Mouse (Mus musculus): ENCODE measurements around the gene Gm11634.
"Not testable (repeated sequence)": the region's sequence is repeated elsewhere in the genome, so short reads cannot be mapped to it uniquely, and the experiment has no call there.

Gm11634 gene

GRCm38 (mm10) chr11:101599156-101599555 is at the start of gene Gm11634:
TSS of gene Gm11634 (minus strand) at chr11:101599256.
- no peak for DNase-seq (ENCODE audit: low read depth, low spot score)

DNA sequence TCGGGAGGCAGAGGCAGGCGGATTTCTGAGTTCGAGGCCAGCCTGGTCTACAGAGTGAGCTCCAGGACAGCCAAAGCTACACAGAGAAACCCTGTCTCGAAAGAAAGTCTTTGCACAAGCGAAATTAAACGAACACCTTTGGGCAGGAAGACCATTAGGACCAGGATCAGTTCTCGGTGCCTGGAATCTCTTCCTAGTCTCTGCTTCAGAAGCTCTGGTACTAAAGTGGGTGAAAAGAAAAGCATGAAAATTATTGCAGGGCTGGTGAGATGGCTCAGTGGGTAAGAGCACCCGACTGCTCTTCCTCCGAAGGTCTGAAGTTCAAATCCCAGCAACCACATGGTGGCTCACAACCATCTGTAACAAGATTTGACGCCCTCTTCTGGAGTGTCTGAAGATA is 48.0 kb upstream of the Gm11634 start:
- not testable (repeated sequence) for DNase-seq (ENCODE audit: low read depth, low spot score)

DNA sequence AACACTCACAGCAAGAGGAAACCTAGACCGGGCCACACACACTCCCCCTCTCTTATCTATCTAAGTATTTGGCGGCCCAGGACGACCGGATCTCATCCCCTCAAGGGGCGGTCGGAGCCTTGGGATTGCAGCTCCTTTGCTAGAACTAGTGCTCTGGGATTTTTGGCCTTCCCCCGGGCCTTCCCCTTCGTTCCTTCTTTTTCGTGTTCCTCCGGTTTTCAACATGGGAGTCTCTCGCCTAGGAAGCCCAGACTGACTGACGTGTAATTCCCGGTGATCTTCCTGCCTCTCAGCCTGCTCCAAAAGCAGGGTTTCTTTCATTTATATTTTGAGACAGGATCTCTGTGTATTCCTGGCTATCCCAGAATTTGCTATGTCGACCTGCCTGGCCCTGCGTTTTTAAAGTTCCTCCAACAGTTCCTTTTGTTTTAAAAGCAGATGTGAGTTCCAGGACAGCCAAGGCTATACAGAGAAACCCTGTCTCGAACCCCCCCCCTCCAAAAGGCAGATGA is 47.3 kb upstream of the Gm11634 start:
- DNase-seq (ENCODE audit: low read depth, low spot score) = not testable (repeated sequence)

GRCm38 (mm10) chr11:101645411-101646282 is 46.6 kb upstream of the Gm11634 start:
- peak; percentile 71 for DNase-seq (ENCODE audit: low read depth, low spot score)

DNA sequence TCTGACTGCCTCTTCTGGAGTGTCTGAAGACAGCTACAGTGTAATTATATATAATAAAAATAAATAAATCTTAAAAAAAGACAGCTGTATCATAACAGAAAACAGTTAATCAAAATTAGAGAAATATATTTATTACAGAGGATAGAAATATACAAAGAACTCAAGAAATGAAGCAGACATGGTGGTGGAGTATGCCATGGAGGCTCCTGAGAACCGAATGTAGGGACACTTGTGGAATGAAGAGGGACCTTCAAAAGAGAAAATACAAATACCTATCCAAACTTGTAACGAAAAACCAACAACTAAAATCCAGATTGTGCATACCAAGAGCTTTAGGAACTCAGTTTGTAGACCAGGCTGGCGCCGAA is 46.0 kb upstream of the Gm11634 start:
- DNase-seq (ENCODE audit: low read depth, low spot score) = not testable (repeated sequence)

DNA sequence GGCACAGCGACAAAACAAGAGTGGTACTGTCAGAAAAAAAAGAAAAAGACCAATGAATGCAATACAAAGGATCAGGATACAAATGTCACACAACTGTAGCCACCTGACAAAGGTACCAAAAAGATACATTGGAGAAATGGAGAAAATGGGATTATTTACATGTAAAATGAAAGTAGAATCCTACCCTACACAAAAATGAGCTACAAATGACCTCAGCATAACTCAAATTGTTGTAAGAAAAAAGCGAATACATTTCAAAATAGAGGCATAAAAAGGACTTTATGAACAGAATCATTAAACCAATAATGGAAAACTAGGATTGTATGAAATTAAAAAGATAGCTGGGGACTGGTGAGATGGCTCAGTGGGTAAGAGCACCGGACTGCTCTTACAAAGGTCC is 45.5 kb upstream of the Gm11634 start:
- DNase-seq (ENCODE audit: low read depth, low spot score) = no peak

GRCm38 (mm10) chr11:101642931-101643330 is 43.9 kb upstream of the Gm11634 start:
- DNase-seq (ENCODE audit: low read depth, low spot score) = no peak

GRCm38 (mm10) chr11:101641710-101642642 is 42.9 kb upstream of the Gm11634 start:
- peak; percentile 88 for DNase-seq (ENCODE audit: low read depth, low spot score)

GRCm38 (mm10) chr11:101640857-101641709 is 42.0 kb upstream of the Gm11634 start:
- DNase-seq (ENCODE audit: low read depth, low spot score) = peak; percentile 91

DNA sequence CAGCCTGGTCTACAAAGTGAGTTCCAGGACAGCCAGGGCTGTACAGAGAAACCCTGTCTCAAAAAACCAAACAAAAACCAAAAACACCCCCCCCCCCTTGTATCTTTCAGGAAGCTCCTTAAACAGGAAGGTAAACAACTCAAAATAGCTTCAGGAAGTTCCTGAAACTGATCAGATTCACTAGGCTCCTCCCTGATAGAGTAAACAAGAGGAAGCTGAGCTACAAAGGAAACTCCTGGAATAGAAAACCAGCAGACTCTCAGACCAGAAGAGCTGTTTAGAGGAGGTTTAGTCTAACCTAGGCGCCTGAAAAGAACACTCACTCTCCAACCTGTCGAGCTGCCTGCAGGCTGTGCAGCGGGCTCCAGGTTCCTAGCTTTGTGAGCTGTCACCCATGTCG is 40.7 kb upstream of the Gm11634 start:
- DNase-seq (ENCODE audit: low read depth, low spot score) = no peak

GRCm38 (mm10) chr11:101635660-101636059 is 36.6 kb upstream of the Gm11634 start:
- no peak for DNase-seq (ENCODE audit: low read depth, low spot score)

DNA sequence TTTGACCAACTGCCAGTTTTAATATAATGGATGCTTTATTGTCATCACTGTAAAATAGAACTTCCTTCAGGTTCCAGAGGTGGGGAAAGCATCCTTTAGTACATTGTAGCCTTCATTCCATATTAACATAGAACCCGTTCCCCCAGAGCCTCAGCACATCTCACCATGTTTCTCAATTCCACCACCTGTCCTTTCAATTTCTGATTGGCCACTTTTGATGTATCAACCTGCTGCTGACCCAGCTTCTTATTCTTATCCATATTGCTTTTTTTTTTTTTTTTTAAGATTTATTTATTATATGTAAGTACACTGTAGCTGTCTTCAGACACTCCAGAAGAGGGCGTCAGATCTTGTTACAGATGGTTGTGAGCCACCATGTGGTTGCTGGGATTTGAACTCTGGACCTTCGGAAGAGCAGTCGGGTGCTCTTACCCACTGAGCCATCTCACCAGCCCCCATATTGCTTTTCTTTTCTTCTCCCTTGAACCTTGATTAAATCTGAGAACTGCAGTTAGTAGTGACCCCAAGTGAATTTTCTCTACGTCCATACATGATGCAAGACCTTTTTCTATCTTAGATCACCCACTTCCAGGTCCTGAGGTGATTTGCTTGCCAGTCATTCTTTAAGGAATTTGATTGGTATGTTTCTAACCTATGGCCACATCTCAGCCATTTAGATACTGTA is 29.8 kb upstream of the Gm11634 start:
- DNase-seq (ENCODE audit: low read depth, low spot score) = not testable (repeated sequence)

- DNase-seq (ENCODE audit: low read depth, low spot score) = peak; percentile 94
Observed at GRCm38 (mm10) chr11:101627857-101628559, 29.0 kb upstream of the Gm11634 start.

GRCm38 (mm10) chr11:101626995-101627856 is 28.2 kb upstream of the Gm11634 start, which contains the start of gene Rdm1:
TSS of gene Rdm1 (plus strand) at chr11:101627195.
- DNase-seq (ENCODE audit: low read depth, low spot score) = peak; percentile 89

DNA sequence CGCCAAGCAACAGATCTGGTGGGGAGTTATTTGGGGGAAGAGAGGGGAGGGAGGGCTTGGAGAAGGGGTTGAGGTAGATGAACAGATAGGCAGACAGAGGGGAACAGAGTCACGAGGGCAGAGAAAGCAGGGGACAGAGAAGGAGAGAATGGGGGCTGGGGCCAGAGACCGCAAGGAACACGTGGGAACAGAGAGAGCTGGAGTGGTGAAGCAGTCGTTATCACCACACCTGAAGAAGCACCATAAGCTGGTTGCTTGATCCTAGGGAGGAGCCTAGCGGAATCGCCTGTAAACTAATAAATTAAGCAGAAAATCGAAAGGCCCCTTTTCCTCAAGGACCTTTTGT is 27.6 kb upstream of the Gm11634 start:
- no peak for DNase-seq (ENCODE audit: low read depth, low spot score)

DNA sequence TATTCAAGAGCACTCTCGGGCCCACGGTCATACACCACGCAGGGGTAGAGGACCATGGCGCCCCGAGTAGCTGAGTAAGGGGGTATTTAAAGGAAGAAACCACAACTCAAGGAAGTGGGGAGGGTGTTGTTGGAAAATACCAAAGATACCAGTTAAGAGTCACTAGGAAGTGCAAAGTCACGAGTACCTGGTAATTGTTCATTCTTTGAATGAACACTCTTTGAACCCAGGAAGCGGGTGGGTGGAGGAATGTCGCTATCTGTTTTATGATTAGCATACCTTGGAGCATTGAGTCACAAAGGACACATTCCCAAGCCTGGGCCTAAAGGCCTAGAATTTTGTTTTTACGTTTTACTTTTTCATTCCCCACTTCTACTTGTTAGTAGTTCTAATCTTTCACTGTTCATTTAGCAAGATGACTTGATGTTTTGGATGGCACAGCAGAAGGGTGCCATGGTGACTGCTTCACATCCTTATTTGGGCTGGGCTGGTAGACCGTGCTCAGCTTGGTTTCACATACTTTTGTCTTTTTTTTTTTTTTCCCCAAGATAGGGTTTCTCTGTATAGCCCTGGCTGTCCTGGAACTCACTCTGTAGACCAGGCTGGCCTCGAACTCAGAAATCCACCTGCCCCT is 21.1 kb upstream of the Gm11634 start:
- not testable (repeated sequence) for DNase-seq (ENCODE audit: low read depth, low spot score)

GRCm38 (mm10) chr11:101618596-101618995 is 19.5 kb upstream of the Gm11634 start:
- DNase-seq (ENCODE audit: low read depth, low spot score) = no peak

GRCm38 (mm10) chr11:101617849-101618248 is 18.8 kb upstream of the Gm11634 start:
- peak; percentile 76 for DNase-seq (ENCODE audit: low read depth, low spot score)
